In genomic region chr4:129373202-129373976, GRCm38 (mm10) we compare ENCODE assay signal across 17 mouse cellular contexts. TPM values are rescaled to one million over a fixed set of nuclear protein-coding genes. Genes with fewer than 3 reads are reported as not detected.
A peak's percentile ranks its signal among the peaks of the same experiment; 100 is the strongest.
DNase-seq lines count a peak whose midpoint lies in the region; ATAC-seq lines count a peak whose summit lies in the region.
"Had no signal": no experiment of that assay in that cellular context is flagged by ENCODE, and none has a peak within 500 bp of the region (broad histone marks: within the 10 kb centered on the region; RNA-seq: fewer than 3 reads in every experiment).

No protein-coding gene starts in this region.

- WGBS in limb, embryonic 12.5 days, result 40% methylated on average over 8 of the region's 8 CpGs
- 46% methylated on average over 8 of the region's 8 CpGs for WGBS in limb, embryonic 10.5 days
- 50% methylated on average over 8 of the region's 8 CpGs for WGBS in heart, embryonic 11.5 days (ENCODE audit: insufficient replicate concordance)

- H3K4me2 ChIP-seq in limb, embryonic 12.5 days, result no peak overlapping the region
- no peak overlapping the region for H3K4me2 ChIP-seq in heart, embryonic 11.5 days
- H3K4me2 ChIP-seq: embryonic facial prominence, embryonic 13.5 days; neural tube, embryonic 13.5 days had no signal

- H3K4me1 ChIP-seq in limb, embryonic 12.5 days (replicated peaks), result peaks cover 27% of the 10 kb centered on the region
- peaks cover 20% of the 10 kb centered on the region for H3K4me1 ChIP-seq in limb, embryonic 10.5 days
- no peaks in the 10 kb centered on the region for H3K4me1 ChIP-seq in heart, embryonic 11.5 days (ENCODE audit: control insufficient read depth, insufficient read depth, low read length)

- H3K4me3 ChIP-seq in limb, embryonic 12.5 days (replicated peaks), result no peak overlapping the region
- no peak overlapping the region for H3K4me3 ChIP-seq in limb, embryonic 10.5 days
- no peak overlapping the region for H3K4me3 ChIP-seq in heart, embryonic 11.5 days (ENCODE audit: low read depth, low read length)
- H3K4me3 ChIP-seq: embryonic facial prominence, embryonic 13.5 days; neural tube, embryonic 13.5 days had no signal

- peaks cover 14% of the 10 kb centered on the region for H3K27me3 ChIP-seq in limb, embryonic 12.5 days
- peaks cover 41% of the 10 kb centered on the region for H3K27me3 ChIP-seq in limb, embryonic 10.5 days (ENCODE audit: low read depth, poor library complexity, severe bottlenecking)
- no peaks in the 10 kb centered on the region for H3K27me3 ChIP-seq in heart, embryonic 11.5 days (ENCODE audit: control insufficient read depth, insufficient read depth, low read length)

- no peak for ATAC-seq in limb, embryonic 12.5 days (ENCODE audit: insufficient number of reproducible peaks, insufficient read depth, low FRiP score, low TSS enrichment, low read depth)
- ATAC-seq in common myeloid progenitor, adult 5-6 weeks (replicated peaks; ENCODE audit: low read depth, poor library complexity, severe bottlenecking), result peak; percentile 40; the same call in 1 of the 2 replicates
- ATAC-seq in megakaryocyte-erythroid progenitor cell, adult 5-6 weeks (replicated peaks; ENCODE audit: low FRiP score, low TSS enrichment, poor library complexity, severe bottlenecking), result 0 out of 2 replicates have a peak, but pooled peaks have one; percentile 15
- ATAC-seq in heart, embryonic 11.5 days (replicated peaks; ENCODE audit: insufficient number of reproducible peaks, low FRiP score, low TSS enrichment), result no peak
- ATAC-seq: forebrain, embryonic 14.5 days had no signal

- no peak for DNase-seq in limb, embryonic 10.5 days (ENCODE audit: low spot score)
- DNase-seq in CD4-positive, CD25-positive, alpha-beta regulatory T cell, adult 2 months (ENCODE audit: low read depth, low spot score), result peak; percentile 58
- no peak for DNase-seq in heart, adult 8-10 months (ENCODE audit: low spot score)
- DNase-seq in ovary, postnatal 36 days (ENCODE audit: low spot score), result no peak
- DNase-seq: cerebellum, adult 2 months; gastrocnemius, postnatal 14 days; heart, postnatal 14 days; kidney, adult 11 months; left cerebral cortex, postnatal 4 days; midbrain, embryonic 14.5 days had no signal

- H3K27ac ChIP-seq in limb, embryonic 12.5 days, result peak overlapping the region; percentile 41; the same call in 1 of the 2 replicates
- no peak overlapping the region for H3K27ac ChIP-seq in limb, embryonic 10.5 days
- H3K27ac ChIP-seq in heart, embryonic 11.5 days (ENCODE audit: low read depth, low read length), result no peak overlapping the region
- H3K27ac ChIP-seq: embryonic facial prominence, embryonic 13.5 days; neural tube, embryonic 13.5 days had no signal

- H3K36me3 ChIP-seq in limb, embryonic 12.5 days, result no peaks in the 10 kb centered on the region
- H3K36me3 ChIP-seq in limb, embryonic 10.5 days, result no peaks in the 10 kb centered on the region
- no peaks in the 10 kb centered on the region for H3K36me3 ChIP-seq in heart, embryonic 11.5 days (ENCODE audit: control insufficient read depth, insufficient read depth, low read length)
- H3K36me3 ChIP-seq: embryonic facial prominence, embryonic 13.5 days had no signal

- no peaks in the 10 kb centered on the region for H3K9me3 ChIP-seq in limb, embryonic 12.5 days
- H3K9me3 ChIP-seq in limb, embryonic 10.5 days (replicated peaks), result no peaks in the 10 kb centered on the region
- H3K9me3 ChIP-seq in heart, embryonic 11.5 days (replicated peaks; ENCODE audit: control insufficient read depth, low read length), result no peaks in the 10 kb centered on the region
- H3K9me3 ChIP-seq: embryonic facial prominence, embryonic 13.5 days; neural tube, embryonic 13.5 days had no signal

- H3K9ac ChIP-seq in limb, embryonic 12.5 days (replicated peaks), result no peak overlapping the region
- no peak overlapping the region for H3K9ac ChIP-seq in heart, embryonic 11.5 days (ENCODE audit: low read depth, low read length)
- H3K9ac ChIP-seq: embryonic facial prominence, embryonic 13.5 days; neural tube, embryonic 13.5 days had no signal

RNA-seq across cellular contexts. Expression of gene Zbtb8a, which starts 4.5 kb away (rescaled TPM):
- polyA plus RNA-seq in limb, embryonic 12.5 days (2016; fragmentation: Nextera tagmentation; extraction: Ambion mirVana), result 12.0 and 13.0 TPM in 2 replicates
- polyA plus RNA-seq in limb, embryonic 10.5 days (2016; fragmentation: Nextera tagmentation; extraction: Ambion mirVana), result 6.3 and 8.0 TPM in 2 replicates
- total RNA-seq in common myeloid progenitor, adult 5-6 weeks (2017), result 9.6 and 10.6 TPM in 2 replicates
- 4.4 and 6.9 TPM in 2 replicates for total RNA-seq in megakaryocyte-erythroid progenitor cell, adult 5-6 weeks (2014; fragmentation: Nextera tagmentation)
- total RNA-seq in megakaryocyte-erythroid progenitor cell, adult 5-6 weeks (2017), result 13.3 and 22.2 TPM in 2 replicates
- 7.7 and 7.9 TPM in 2 replicates for polyA plus RNA-seq in heart, embryonic 11.5 days (2014; fragmentation: Nextera tagmentation; extraction: Ambion mirVana)
- total RNA-seq in heart, adult 8-10 months (2022), result 1 to 10 TPM; 2.1 to 3.7 (median 3.1) TPM

RNA-seq across cellular contexts. Expression of gene Zbtb8os, which starts 37.9 kb away (rescaled TPM):
- polyA plus RNA-seq in limb, embryonic 12.5 days (2016; fragmentation: Nextera tagmentation; extraction: Ambion mirVana), result 45.0 and 48.8 TPM in 2 replicates
- 49.5 and 50.3 TPM in 2 replicates for polyA plus RNA-seq in limb, embryonic 10.5 days (2016; fragmentation: Nextera tagmentation; extraction: Ambion mirVana)
- 59.1 and 73.1 TPM in 2 replicates for total RNA-seq in common myeloid progenitor, adult 5-6 weeks (2017)
- total RNA-seq in megakaryocyte-erythroid progenitor cell, adult 5-6 weeks (2014; fragmentation: Nextera tagmentation), result 26.6 and 41.9 TPM in 2 replicates
- 52.6 and 60.8 TPM in 2 replicates for total RNA-seq in megakaryocyte-erythroid progenitor cell, adult 5-6 weeks (2017)
- polyA plus RNA-seq in heart, embryonic 11.5 days (2014; fragmentation: Nextera tagmentation; extraction: Ambion mirVana), result 54.4 and 56.5 TPM in 2 replicates
- total RNA-seq in heart, adult 8-10 months (2022), result 10 to 100 TPM; 20.6 to 30.7 (median 27.4) TPM

RNA-seq across cellular contexts. Expression of gene Rbbp4, which starts 38.2 kb away (rescaled TPM):
- 577 and 606 TPM in 2 replicates for polyA plus RNA-seq in limb, embryonic 12.5 days (2016; fragmentation: Nextera tagmentation; extraction: Ambion mirVana)
- polyA plus RNA-seq in limb, embryonic 10.5 days (2016; fragmentation: Nextera tagmentation; extraction: Ambion mirVana), result 561 and 589 TPM in 2 replicates
- 120 and 139 TPM in 2 replicates for total RNA-seq in common myeloid progenitor, adult 5-6 weeks (2017)
- 128 and 189 TPM in 2 replicates for total RNA-seq in megakaryocyte-erythroid progenitor cell, adult 5-6 weeks (2014; fragmentation: Nextera tagmentation)
- total RNA-seq in megakaryocyte-erythroid progenitor cell, adult 5-6 weeks (2017), result 92.8 and 105 TPM in 2 replicates
- 319 and 337 TPM in 2 replicates for polyA plus RNA-seq in heart, embryonic 11.5 days (2014; fragmentation: Nextera tagmentation; extraction: Ambion mirVana)
- total RNA-seq in heart, adult 8-10 months (2022), result 10 to 100 TPM; 57.2 to 73.7 (median 65.6) TPM

Comparison
In these comparisons a context has a peak if more than half of its experiments do, and no peak if none do; other contexts are left out.
1. ATAC-seq: peak in common myeloid progenitor, adult 5-6 weeks (single experiment) and megakaryocyte-erythroid progenitor cell, adult 5-6 weeks (single experiment); none in limb, embryonic 12.5 days (single experiment) and heart, embryonic 11.5 days (single experiment).